ENCODE assay signal across 10 mouse cellular contexts in genomic region chr2:117079621-117080020, GRCm38 (mm10). TPM values are rescaled to one million over a fixed set of nuclear protein-coding genes. Genes with fewer than 3 reads are reported as not detected.
DNase-seq lines count a peak whose midpoint lies in the region; ATAC-seq and TF ChIP-seq lines count a peak whose summit lies in the region.
"Had no signal": no experiment of that assay in that cellular context is flagged by ENCODE, and none has a peak within 500 bp of the region (broad histone marks: within the 10 kb centered on the region; RNA-seq: fewer than 3 reads in every experiment).

No protein-coding gene starts in this region.

- H3K27ac ChIP-seq in hindbrain, postnatal 0 days = no peak overlapping the region
- no peak overlapping the region for H3K27ac ChIP-seq in hindbrain, embryonic 16.5 days (ENCODE audit: low read depth, low read length)
- H3K27ac ChIP-seq in midbrain, embryonic 13.5 days = no peak overlapping the region
- H3K27ac ChIP-seq: intestine, embryonic 15.5 days had no signal

- H3K4me3 ChIP-seq in hindbrain, postnatal 0 days (ENCODE audit: low read length) = no peak overlapping the region
- H3K4me3 ChIP-seq in hindbrain, embryonic 16.5 days (ENCODE audit: low read length) = no peak overlapping the region
- no peak overlapping the region for H3K4me3 ChIP-seq in midbrain, embryonic 13.5 days (replicated peaks)
- H3K4me3 ChIP-seq: intestine, embryonic 15.5 days; myocyte had no signal

- no peak for TF ChIP-seq POLR2A in brain, embryonic 14.5 days (IDR thresholded peaks at IDR 0.05; ENCODE audit: borderline replicate concordance, extremely low read depth, insufficient read depth, insufficient read length, poor library complexity, severe bottlenecking)

- no peaks in the 10 kb centered on the region for H3K4me1 ChIP-seq in hindbrain, postnatal 0 days (ENCODE audit: insufficient read depth, low read length)
- H3K4me1 ChIP-seq in hindbrain, embryonic 16.5 days (ENCODE audit: control insufficient read depth, insufficient read depth, low read depth, low read length) = no peaks in the 10 kb centered on the region
- no peaks in the 10 kb centered on the region for H3K4me1 ChIP-seq in midbrain, embryonic 13.5 days (replicated peaks)
- H3K4me1 ChIP-seq: intestine, embryonic 15.5 days had no signal

- DNase-seq in hindbrain, postnatal 0 days (ENCODE audit: low spot score) = peak; percentile 42
- peak; percentile 40 for DNase-seq in adrenal gland, adult 8-10 months
- DNase-seq in brain, embryonic 14.5 days (ENCODE audit: low read depth) = peak; percentile 36
- DNase-seq in kidney, postnatal 25 days = peak; percentile 48 to 70
- DNase-seq in embryo, embryonic 10 days (ENCODE audit: low spot score) = no peak
- DNase-seq: lung, embryonic 14.5 days had no signal

- no peak overlapping the region for H3K4me2 ChIP-seq in hindbrain, postnatal 0 days (ENCODE audit: low read depth, low read length)
- no peak overlapping the region for H3K4me2 ChIP-seq in hindbrain, embryonic 16.5 days (ENCODE audit: low read length)
- no peak overlapping the region for H3K4me2 ChIP-seq in midbrain, embryonic 13.5 days (replicated peaks)
- H3K4me2 ChIP-seq: intestine, embryonic 15.5 days; lung, embryonic 14.5 days had no signal

- no peak overlapping the region for H3K9ac ChIP-seq in hindbrain, postnatal 0 days (replicated peaks; ENCODE audit: low read length)
- no peak overlapping the region for H3K9ac ChIP-seq in hindbrain, embryonic 16.5 days (ENCODE audit: low read depth, low read length)
- no peak overlapping the region for H3K9ac ChIP-seq in midbrain, embryonic 13.5 days (replicated peaks)
- H3K9ac ChIP-seq: intestine, embryonic 15.5 days; lung, embryonic 14.5 days had no signal

- H3K27me3 ChIP-seq in hindbrain, postnatal 0 days (ENCODE audit: insufficient read depth, low read length) = no peaks in the 10 kb centered on the region
- H3K27me3 ChIP-seq in hindbrain, embryonic 16.5 days (replicated peaks; ENCODE audit: control insufficient read depth, insufficient read depth, low read length) = no peaks in the 10 kb centered on the region
- H3K27me3 ChIP-seq in midbrain, embryonic 13.5 days = no peaks in the 10 kb centered on the region
- H3K27me3 ChIP-seq: intestine, embryonic 15.5 days had no signal

- 65% methylated on average over 5 of the region's 5 CpGs for whole genome bisulfite sequencing in hindbrain, postnatal 0 days
- WGBS in hindbrain, embryonic 16.5 days = 65% methylated on average over 5 of the region's 5 CpGs
- 88% methylated on average over 5 of the region's 5 CpGs for WGBS in midbrain, embryonic 13.5 days

- no peaks in the 10 kb centered on the region for H3K9me3 ChIP-seq in hindbrain, postnatal 0 days (ENCODE audit: low read length)
- no peaks in the 10 kb centered on the region for H3K9me3 ChIP-seq in hindbrain, embryonic 16.5 days (ENCODE audit: control insufficient read depth, low read length)
- no peaks in the 10 kb centered on the region for H3K9me3 ChIP-seq in midbrain, embryonic 13.5 days
- H3K9me3 ChIP-seq: intestine, embryonic 15.5 days had no signal

- ATAC-seq in hindbrain, postnatal 0 days = peak; percentile 61; the same call in 1 of the 2 replicates
- no peak for ATAC-seq in hindbrain, embryonic 16.5 days
- ATAC-seq in midbrain, embryonic 13.5 days = no peak
- ATAC-seq: intestine, embryonic 15.5 days had no signal

- no peaks in the 10 kb centered on the region for H3K36me3 ChIP-seq in hindbrain, postnatal 0 days (ENCODE audit: insufficient read depth, low read length)
- H3K36me3 ChIP-seq in hindbrain, embryonic 16.5 days (ENCODE audit: control insufficient read depth, insufficient read depth, low read length) = no peaks in the 10 kb centered on the region
- H3K36me3 ChIP-seq in midbrain, embryonic 13.5 days = no peaks in the 10 kb centered on the region
- H3K36me3 ChIP-seq: intestine, embryonic 15.5 days had no signal

- no peak for TF ChIP-seq CTCF in hindbrain, postnatal 0 days (IDR thresholded peaks at IDR 0.05; ENCODE audit: low read depth)
- TF ChIP-seq CTCF in brain, embryonic 14.5 days (IDR thresholded peaks at IDR 0.05; ENCODE audit: borderline replicate concordance, extremely low read depth, insufficient read depth, insufficient read length) = no peak

RNA-seq across cellular contexts. Expression of gene Spred1, which starts 41.6 kb away (rescaled TPM):
- total RNA-seq in hindbrain, postnatal 0 days (2014; rRNA removed) = 50.0 and 57.1 TPM in 2 replicates
- polyA plus RNA-seq in hindbrain, postnatal 0 days (2015; fragmentation: Nextera tagmentation; extraction: Ambion mirVana) = 15.3 and 15.5 TPM in 2 replicates
- polyA plus RNA-seq in hindbrain, embryonic 16.5 days (2015; fragmentation: Nextera tagmentation; extraction: Ambion mirVana) = 7.4 and 7.7 TPM in 2 replicates
- total RNA-seq in adrenal gland, adult 8-10 months (2022) = 100 to 1,000 TPM in 3 of 4 experiments, 10 to 100 TPM in 1; 81.3 to 142 (median 124) TPM
- 14.4 and 22.7 TPM in 2 replicates for polyA plus RNA-seq in brain, embryonic 14.5 days (2012; rRNA removed)
- polyA plus RNA-seq in midbrain, embryonic 13.5 days (2015; fragmentation: Nextera tagmentation; extraction: Ambion mirVana) = 7.4 and 7.9 TPM in 2 replicates
